Mouse (Mus musculus) kidney, postnatal 25 days (tissue): ENCODE measurements around the gene Mmp27.

Experiments
- DNase-seq, 2 experiments: peaks; one replicate each; pipeline ENCODE4 v3.0.0; 2021; ENCODE audit warnings: mixed read lengths in 2 of 2

Mmp27 gene

GRCm38 (mm10) chr9:7604005-7604404 is 32.8 kb downstream of the Mmp27 start:
- no peak for DNase-seq

GRCm38 (mm10) chr9:7605638-7606037 is 34.4 kb downstream of the Mmp27 start:
- no peak for DNase-seq

GRCm38 (mm10) chr9:7622582-7622981 is 51.4 kb downstream of the Mmp27 start:
- DNase-seq: no peak

DNA sequence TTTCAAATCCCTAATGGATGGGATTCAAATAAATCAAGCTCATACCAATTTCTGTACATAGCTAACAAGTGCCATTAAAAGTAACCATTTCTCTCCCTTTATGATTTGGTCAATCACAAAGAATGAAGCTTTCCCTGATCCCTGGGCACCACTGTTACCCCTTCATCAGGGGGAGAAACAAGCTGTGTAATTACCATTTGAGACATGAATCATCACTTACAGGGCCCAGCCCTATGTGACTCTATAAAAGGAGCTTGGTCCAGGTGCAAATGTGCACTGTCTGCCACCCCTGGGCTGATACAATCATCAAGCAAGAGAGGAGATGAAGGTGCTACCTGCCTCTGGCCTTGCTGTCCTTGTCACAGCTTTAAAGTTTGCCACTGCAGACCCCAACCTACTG is 56.7 kb downstream of the Mmp27 start, which contains the start of gene Mmp20:
TSS of gene Mmp20 (plus strand) at position 301 of the 400 bp plus-strand sequence.
- no peak for DNase-seq
